Mouse (Mus musculus) gastrocnemius, adult 18-20 months (tissue): ENCODE measurements at regions not wholly inside any gene's neighbourhood (a gene's known extent, or its start where the extent isn't known, plus 50 kb on each side); places are given as distances from the start of the nearest gene placed in this dataset.

Source experiments
- DNase-seq: peaks from one replicate; pipeline ENCODE4 v3.0.0; 2021; ENCODE audit warnings: low spot score

DNA sequence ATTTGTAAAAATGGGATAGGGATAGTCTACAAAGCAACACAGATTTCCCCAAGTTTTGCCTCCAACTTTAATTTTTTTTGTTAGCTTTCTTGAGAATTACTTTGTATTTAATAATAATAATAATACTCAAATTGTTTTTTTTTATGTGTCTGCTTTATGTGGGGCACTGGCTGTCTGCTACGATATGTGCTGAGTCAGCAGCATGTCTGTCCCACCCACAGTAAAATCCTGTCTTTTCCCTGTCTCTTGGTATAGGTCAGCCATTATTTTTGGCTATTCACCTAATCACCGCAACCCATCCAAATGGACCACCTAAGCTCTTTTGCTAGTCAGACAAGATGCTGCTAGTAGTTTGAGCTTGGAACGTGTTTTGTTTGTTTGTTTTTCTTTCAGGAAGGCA, 473.0 kb downstream of the Hs3st4 start:
- no peak for DNase-seq

DNA sequence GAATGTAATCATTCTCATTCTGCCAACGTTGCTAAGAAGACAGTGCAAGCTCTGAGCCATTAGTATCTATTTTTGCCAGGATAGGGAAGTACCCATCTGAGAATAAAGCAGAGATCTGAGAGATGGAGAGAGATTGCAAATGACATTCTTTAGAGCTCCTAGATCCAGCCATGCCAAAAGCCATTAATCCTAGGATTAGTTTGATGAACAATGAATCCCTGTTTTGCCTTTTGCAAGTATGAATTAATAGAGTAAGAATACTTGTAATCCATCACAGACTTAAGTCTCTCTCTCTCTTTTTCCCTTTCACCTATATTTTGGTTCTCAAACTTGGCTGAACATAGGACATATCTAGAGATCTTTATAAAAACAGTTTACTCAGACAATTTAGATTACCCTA, 504.7 kb downstream of the Hs3st4 start:
- DNase-seq, result no peak

DNA sequence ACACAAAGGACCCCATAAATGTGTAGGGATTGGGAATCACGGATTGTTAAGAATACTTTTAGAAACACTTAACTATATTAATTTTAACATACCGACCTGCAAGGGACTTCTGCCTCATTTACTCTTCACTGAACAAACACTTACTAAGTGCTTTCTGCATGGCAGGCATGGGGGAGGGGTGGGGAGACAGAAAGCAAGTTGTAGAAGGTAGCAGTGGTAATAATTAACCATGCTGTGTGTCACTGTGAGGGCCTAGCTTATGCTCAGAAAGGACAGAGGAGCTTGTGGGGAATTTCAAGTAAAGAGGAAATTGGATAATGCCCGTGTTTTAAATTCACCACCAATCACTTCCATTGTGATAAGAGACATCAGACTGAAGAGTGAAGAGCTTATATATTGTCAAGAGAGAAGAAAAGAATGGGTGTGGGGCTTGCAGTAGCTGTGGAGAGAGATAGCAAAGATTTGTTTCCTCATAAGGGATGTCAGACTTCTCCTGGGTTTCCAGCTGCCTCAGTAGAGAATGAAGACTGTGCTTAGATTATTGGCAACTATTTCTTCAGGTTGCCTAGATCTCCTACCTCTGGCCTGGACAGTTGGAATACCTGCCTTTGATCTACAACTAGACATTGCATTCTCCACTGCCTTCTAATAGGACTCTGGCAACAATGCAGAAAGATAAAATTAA, 508.6 kb downstream of the Hs3st4 start:
- no peak for DNase-seq

DNA sequence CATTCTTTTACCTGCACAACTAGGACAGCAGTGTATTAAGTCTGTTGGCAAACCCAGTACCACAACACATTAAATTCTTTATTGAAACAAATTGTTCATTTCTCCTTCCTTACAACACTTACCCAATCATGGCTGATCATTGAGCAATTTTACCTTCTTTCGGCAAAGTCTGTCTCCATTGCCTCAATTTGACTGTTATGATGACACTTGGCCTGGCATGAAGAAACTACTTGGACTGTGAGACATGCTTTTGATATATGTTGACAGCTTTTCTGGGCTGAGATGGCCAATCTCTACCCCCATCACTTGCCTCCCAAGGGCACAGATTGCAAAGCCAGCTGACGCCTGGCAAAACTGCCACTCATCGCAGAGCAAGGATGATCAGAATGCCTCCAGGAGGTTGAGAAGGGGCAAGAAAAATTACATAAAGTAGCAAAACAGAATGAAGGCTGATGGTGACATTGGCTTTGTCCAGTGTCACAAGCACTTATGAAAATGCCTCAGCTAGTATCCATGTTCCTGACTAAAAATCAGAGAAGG, 509.3 kb downstream of the Hs3st4 start:
- DNase-seq, result no peak

DNA sequence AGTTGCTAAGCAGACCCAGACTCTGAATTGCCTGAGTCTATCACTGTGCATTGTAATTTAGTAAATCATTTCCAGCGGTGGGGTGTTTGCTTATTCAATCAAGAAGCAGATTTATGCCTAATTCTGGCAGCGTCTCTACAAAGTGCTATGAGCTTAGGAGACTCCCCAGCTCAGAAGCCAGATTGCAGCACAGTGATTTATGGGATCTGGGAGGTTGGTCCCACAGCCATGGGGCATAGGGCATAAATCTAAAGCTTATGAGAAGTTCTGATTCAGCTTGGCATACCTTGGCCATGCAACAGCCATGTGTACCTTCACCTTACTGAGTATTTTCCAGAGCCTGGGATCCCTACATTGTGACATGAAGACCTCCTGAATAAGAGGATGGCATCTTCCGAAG, 518.0 kb downstream of the Hs3st4 start:
- DNase-seq, result no peak

DNA sequence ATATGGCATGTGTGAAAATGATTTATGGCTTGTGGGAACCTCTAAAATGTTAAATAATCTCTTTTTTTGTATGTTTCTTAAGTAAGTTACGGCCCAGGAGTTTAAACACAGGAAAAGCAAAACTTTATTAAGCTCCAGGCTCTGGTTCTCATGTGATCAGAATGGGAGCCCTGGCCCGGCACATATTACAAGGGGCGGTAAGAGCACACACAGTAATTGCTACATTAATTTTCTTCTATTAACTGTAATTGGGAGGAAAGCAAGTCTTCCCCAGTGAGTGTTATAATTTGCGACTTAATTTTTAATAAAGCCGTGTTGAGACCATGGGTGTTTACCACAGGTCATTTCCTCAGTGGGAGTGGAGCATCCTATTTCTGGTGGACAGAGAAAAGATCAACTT, 520.1 kb downstream of the Hs3st4 start:
- DNase-seq, result no peak

DNA sequence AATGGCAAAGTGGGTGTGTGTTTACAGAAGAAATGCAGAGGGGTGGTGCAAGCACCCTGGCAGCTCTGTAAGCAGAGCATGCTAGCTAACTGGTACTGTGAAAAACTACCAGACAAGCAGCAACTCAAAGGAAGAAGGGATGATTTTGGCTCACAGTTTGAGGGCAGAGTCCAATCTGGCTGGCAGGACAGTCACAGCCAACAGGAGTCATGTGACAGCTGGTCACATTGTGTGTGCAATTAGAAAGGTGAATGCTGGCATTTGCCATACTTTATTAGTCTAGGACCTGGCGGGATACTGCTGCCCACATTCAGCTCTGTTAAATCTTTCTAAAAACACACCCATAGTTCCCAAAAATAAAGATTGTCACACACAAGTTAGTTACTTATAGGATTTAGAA, 566.4 kb downstream of the Hs3st4 start:
- DNase-seq, result no peak

DNA sequence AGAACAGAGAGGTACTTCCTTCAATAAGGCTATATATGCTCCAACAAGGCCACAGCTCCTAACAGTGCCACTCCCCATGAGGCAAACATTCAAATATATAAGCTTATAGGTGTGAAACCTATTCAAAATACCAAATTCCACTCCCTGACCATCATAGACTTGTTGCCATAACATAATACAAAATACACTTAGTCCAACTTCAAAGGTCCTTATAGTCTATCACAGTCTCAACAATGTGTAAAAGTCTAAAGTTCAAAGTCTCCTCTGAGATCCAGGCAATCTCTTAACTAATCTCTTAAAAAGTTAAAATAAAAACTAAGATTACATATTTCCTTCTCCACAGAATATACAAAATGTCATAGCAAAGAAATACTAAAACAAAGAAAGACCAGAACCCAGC, 574.5 kb downstream of the Hs3st4 start:
- DNase-seq, result no peak

DNA sequence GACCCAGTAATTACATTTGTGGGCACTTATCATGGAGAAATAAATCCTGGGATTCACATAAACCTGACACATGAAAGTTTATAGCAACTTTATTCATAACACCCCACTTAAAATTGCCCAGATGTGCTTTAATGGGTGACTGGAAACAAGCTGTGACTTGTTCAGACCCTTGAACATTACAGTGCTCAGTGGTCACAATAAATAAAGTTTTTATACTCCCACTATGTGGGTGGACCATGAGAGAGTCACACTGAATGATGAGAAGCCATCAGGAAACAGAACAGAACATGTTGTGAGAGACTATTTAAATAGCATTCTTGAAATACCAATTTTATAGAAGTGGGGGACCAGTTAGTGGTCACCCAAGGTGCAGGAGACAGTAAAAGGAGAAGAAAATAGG, 588.1 kb downstream of the Hs3st4 start:
- DNase-seq, result no peak

DNA sequence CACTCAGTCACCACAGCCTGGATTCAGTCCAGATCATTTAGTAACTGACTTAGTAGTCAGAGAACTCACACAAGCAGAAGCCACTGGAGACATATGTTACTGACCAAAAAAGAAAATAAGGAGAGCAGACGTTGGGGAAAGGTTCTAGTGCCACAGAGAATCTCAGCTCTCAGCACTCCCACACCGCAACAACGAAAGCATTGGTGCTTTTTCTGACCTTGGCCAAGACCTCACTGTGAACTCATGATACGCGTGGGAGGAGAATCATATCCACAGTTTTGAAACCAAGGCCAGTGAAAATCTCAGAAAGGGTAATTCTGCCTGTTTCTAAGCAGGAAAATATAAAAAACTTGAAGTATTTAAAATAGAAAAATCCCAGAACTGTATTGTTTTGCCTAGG, 591.0 kb downstream of the Hs3st4 start:
- DNase-seq, result no peak

DNA sequence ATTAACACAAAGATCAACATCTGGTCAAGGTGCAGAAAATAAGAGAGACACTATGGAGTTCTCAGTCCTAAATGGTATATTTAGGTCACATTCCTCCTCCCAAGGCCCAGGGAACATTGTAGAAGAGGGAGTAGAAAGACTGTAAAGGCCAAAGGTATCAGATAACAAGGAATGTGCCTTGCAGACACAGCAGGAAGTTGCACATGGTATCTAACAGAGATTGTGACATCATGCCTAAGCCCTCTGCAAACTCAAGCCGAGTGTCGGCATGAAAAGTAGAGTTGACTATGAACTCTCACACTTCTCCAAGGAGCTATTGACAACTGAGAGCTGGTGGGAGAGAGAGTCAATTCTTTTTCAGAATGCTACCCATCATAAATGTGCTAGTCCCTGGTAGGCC, 598.7 kb downstream of the Hs3st4 start:
- DNase-seq, result no peak

DNA sequence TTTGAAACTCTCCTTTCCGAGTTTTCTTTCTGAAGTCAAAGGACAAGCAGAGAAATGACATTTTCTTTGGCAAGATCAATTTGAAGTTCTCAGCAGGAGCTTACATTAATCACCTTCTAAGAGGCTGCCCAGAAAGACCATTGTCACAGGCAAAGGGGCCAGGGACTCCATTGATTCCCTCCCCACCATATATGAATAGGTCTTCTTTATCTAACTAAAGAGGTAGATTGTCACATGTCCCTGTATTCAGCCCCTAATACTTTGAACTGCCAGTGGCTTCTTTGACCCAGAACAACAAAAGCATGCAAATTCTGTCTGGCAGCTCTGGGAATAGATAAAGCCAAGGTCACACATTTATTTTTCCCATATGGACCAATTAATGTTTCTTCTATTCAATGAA, 602.6 kb downstream of the Hs3st4 start:
- no peak for DNase-seq

DNA sequence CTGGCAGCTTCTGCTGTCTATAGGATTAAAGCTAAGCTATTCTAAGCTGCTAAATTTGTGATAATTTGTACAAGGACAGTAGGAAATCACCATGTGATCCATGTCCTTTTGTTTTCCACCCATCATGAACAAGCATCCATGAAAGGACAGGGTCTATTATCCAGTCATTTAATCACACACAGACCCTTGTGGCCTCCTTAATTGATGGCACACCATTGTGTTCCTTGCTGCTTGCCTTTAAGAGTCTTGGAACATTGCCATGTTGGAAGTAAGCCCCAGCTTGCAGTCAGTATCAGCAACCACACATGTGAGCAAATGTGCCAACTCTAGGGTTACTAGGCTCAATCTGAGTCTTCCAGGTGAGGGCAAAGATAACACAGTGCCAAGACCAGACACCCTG, 608.7 kb downstream of the Hs3st4 start:
- DNase-seq, result no peak

DNA sequence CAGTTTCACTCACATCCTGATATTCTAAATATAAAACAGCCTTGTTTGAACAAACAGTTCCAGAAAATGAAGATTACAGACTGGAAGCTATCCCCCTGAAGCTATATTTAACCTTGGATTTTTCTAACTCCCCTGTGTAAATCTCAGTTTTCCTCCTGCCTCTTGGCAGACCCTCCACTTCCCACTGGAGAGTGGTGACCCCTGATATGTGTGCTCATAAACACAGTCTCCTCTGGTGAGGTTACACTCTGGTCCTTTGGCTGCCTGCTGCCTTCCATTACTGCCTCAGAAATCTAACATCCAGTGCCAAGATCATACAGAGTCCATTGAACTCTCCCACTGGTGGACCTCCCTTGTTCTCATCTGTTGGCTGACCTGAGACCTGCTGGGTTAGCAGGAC, 610.8 kb downstream of the Hs3st4 start:
- DNase-seq, result peak; percentile 19

DNA sequence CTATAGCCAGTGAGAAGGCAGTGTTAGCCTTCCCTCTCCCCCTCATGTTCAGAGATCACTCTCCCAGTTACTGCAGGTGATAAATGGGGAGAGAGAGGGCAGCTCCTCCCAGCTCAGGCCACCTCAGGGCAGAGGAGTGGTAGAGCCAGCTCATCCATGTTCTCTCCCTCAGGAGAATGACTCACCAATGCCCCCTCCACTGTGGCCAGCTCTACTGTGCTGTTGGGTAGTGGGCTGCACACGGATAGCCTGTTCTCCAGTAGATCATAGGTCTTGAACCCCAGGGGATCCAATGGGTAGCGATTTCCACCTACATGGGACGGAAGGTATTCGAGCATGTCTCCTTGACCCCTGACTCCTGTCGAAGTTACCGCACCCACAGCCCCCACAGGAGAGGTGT, 618.1 kb downstream of the Hs3st4 start:
- no peak for DNase-seq

DNA sequence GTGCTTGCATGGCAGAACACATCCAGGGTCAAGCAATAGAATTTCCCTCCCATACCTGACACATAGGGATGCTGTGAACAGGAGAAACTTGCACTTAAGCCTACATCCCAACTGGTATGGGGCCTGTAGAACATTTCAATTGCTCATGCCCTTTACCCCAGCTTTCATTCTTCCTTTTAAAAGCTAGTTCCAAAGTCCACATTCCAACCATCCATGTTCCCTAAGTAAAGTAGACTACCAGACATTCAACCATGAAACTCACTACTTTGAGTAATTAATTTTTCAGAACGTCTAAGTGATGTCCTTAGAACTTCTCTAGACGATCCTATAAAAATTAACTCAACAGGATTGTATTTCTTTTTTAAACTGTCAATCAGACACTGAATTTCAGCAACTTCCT, 621.9 kb downstream of the Hs3st4 start:
- DNase-seq, result no peak

DNA sequence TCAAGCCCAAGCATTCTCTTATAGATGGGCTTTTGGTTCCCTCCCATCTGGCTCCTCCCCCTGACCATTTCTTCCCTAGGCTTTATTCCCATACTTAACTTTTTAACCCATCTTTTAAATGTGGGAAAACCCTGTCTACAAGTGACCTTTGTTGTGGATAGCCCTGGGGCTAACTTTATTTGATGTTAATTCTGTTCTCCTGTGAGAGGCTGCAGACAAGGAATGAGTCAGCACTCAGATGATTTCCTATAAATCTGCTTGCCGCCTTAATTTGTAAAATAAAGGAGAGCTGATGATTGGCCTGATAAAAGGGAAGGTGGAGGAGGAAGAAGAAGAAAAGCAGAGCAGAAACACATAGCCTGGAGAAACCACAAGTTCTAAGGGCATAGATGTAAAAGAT, 623.3 kb downstream of the Hs3st4 start:
- DNase-seq, result no peak

DNA sequence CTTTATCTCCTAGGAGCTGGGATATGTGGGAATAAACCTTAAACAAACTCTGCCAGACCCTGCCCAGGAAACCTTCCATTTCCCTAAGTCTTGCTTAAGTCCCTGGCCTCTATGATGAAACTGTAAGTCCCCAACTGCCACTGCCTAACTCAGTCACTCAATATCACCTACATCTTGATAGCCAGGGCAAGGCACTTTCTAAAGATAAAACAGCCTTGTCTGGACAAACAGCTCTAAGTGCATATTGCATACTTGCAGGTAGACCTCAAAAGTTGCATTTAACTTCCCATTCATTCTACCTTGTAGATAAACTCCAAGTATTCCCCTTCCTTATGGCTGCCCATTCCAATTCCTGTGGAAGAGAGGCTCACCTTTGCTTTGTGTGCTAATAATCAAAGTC, 624.4 kb downstream of the Hs3st4 start:
- DNase-seq, result no peak

DNA sequence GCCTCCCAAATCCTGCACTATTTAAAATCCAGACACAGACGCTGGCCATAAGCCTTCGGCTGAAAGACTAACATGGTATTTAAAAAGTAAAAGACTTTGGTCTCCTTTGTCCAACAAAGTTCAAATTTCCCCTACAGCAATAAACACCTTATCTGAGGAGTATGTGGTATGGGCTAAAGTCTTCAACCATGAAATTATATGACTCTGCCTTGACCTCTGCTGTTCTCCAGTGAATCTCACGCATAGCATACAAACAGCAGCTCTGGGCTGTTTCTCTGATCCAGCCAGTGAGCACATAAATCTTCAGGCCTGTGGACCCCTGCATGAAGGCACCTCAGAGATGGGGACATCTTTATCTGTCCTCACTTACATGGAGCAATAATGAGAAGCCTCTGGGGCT, 627.8 kb downstream of the Hs3st4 start:
- no peak for DNase-seq

DNA sequence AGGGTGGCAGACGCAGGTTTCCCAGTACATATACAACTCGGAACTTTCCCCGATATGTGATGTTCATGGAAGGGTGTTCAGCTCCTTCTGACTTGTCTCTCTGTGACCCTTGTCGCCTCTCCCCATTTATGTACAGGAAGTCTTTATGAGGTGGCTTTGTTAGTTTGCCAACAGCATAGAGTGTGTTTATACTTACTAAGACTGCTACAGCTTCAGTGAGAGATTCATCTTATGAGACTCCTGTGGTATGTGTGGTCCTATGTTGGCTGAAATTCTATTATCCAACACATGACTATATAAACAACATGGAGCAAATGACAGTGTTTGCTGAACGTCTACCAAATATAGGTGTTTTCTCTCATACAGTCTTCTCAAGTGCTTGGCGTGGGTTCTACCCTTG, 664.5 kb downstream of the Hs3st4 start:
- no peak for DNase-seq

DNA sequence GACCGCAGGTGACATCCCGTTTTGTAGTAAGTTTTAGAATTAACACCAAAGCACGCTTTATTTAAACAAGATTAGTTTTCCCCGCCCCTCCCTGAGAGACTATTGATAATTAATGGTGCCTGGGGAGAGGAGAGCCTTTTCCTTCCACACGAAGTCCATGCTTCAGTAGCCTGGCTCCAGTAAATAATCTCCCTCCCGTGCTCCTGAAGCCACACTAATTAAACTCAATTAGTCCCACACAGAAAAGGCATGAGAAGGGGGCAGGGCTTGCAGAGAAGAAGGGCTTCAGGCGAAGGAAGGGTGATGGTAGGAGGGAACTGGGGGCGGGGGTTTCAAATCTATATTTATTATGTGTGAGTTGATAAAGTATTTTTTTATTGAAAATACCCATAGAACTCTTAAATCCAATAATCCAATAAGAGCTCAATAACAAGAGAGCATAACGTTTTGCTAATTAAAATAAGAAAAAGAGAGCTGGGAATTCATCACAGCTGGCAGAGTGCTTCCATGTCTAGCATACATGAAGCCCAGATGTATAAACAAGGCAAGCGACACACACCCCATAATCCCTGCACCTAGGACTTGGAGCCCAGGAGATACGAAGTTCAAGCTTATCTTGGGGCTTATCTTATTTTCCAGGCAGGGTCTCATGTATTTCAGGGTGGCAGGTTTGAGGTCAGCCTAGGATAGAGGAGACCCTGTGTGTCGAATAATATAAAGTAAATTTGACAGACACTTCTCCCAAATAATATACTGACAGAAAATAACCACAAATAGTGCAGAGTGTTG, 684.7 kb downstream of the Hs3st4 start:
- no peak for DNase-seq

DNA sequence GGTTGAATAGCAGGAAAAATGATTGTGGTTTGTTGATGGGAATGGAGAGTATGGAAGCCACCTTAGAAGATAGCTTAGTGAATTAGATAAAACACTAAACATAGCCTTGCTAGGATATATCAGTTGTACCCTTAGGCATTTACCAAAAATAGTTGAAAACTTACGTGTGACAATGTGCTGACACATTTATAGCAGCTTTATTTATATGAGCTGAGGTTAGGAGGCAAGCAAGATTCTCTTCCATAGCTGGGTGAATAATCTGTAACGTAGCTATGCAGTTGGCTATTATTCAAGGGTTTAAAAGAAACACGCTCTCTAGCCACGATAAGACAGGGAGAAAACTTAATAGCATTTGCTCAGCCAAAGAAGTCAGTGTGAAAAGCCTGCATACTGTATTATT, 685.4 kb downstream of the Hs3st4 start:
- no peak for DNase-seq

DNA sequence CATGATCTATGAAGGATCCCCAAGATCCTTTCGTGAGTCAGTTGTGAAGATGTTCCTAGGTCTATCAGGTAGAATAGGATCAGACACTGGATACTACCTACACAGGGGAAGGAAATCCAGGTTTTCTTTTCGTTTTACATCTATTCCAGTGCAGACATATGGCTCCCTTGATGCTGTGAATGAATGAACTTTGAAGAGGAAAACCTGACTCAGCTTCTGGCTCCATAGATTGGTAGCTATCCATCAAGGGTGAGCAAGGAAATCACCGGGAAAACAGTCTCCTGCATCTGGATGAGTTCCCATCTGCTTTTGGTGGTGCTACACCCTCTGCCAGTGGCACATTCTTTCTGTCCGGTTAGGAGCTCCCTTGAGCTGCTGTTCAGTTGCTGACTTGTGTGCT, 687.8 kb downstream of the Hs3st4 start:
- DNase-seq, result no peak
